Mouse (Mus musculus): ENCODE measurements at regions not wholly inside any gene's neighbourhood (a gene's known extent, or its start where the extent isn't known, plus 50 kb on each side); places are given as distances from the start of the nearest gene placed in this dataset.

DNA sequence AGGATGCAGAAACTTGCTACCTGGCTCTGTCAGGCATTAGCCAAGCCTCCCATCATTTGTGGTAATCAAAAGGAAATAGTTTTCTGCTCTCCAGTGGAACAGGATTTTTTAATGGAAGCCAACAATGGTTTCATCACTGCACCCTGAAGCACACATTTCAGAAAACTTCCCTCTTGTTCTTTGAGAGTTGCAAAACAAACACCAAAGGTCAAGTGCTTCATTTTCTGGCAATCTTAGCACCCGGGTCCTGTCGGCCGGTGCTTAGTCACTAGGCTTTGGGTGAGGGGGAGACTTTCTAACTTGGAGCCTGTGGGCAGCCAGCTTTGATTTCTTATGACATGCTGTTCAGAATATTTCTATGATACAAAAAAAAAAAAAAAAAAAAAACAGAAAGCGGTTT, 1594.0 kb upstream of the Gulo start:
- TF ChIP-seq CTCF (IDR thresholded peaks at IDR 0.05) (no peak), EP300 (IDR thresholded peaks at IDR 0.05) (peak; percentile 81)

Data from lung, postnatal 0 days (tissue).